Mouse (Mus musculus) hindbrain, embryonic 15.5 days (tissue): ENCODE data around the gene Meiob. TPM values are rescaled to one million over a fixed set of nuclear protein-coding genes. Genes with fewer than 3 reads are reported as not detected.

Source experiments
- ATAC-seq: fragments of 200-750 bp; cut with Nextera tagmentation; 2 replicates; pipeline ENCODE4 v1.8.0; 2017; ENCODE audit warnings: low read depth, moderate number of reproducible peaks, moderate TSS enrichment; ENCODE audit not compliant: low FRiP score
- H3K27ac ChIP-seq: fragments of 300-500 bp; sonication (generic); replicated peaks from 2 replicates; pipeline ENCODE4 v1.5.1; 2015; ENCODE audit warnings: mild to moderate bottlenecking, inconsistent platforms
- H3K27me3 ChIP-seq: fragments of 300-500 bp; sonication (generic); 2 replicates; pipeline ENCODE4 v1.6.1; 2015; ENCODE audit warnings: control low read depth, inconsistent platforms
- H3K36me3 ChIP-seq: fragments of 300-500 bp; sonication (generic); 2 replicates; pipeline ENCODE4 v1.6.1; 2015; ENCODE audit warnings: control low read depth, inconsistent platforms
- H3K4me1 ChIP-seq: fragments of 300-500 bp; sonication (generic); replicated peaks from 2 replicates; pipeline ENCODE4 v1.6.1; 2015; ENCODE audit warnings: control low read depth, inconsistent platforms
- H3K4me2 ChIP-seq: fragments of 300-500 bp; sonication (generic); 2 replicates; pipeline ENCODE4 v1.6.1; 2015; ENCODE audit warnings: moderate library complexity, mild to moderate bottlenecking, inconsistent platforms
- H3K4me3 ChIP-seq: fragments of 300-500 bp; sonication (generic); 2 replicates; pipeline ENCODE4 v1.5.1; 2015; ENCODE audit warnings: mild to moderate bottlenecking, inconsistent platforms
- H3K9ac ChIP-seq: fragments of 300-500 bp; sonication (generic); 2 replicates; pipeline ENCODE4 v1.6.1; 2015; ENCODE audit warnings: inconsistent platforms
- H3K9me3 ChIP-seq: fragments of 300-500 bp; sonication (generic); 2 replicates; pipeline ENCODE4 v1.6.1; 2016; ENCODE audit warnings: control low read depth, inconsistent platforms
- WGBS: fragments of 180-500 bp; shearing (Covaris S2); methylation state at CpG from one replicate; pipeline ENCODE4 v1.1.7; 2015; 5-methylcytosine and 5-hydroxymethylcytosine counted together
- polyA plus RNA-seq: library from polyadenylated mRNA; unstranded; fragments of >200 nt; fragmentation: Nextera tagmentation; extraction: Ambion mirVana; gene quantifications from 2 replicates; pipeline ENCODE4 v1.2.1, GENCODE M21; 2015

Gene Meiob
- polyA plus RNA-seq, 1 experiment from 2014 or later = not detected

DNA sequence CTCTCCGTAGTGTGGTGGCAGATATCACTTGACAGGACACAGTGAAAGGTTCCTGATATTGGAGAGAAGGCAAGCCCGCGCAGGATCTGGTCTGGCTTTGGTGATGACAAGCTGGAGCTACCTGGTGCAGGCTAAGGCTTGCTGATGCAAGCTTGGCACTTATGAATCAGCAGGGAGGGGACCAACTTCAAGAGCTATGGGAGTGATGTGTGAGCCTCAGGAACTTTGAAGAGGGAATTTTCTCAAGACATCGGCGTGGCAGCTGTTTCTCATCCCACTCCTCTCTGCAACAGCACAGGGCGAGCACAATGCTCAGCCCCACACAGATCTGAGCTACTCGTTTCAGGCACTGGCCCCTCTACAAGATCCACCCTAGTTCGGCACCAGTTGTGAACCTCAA is 35.8 kb downstream of the Meiob start, which contains the start of gene Hagh:
TSS of gene Hagh (plus strand) at position 302 of the 400 bp plus-strand sequence.
- peaks cover 15% of the 10 kb centered on the region for H3K27me3 ChIP-seq
- H3K9me3 ChIP-seq = no peaks in the 10 kb centered on the region
- ATAC-seq = no peak
- no peak within 1 kb of the TSS for H3K9ac ChIP-seq
- H3K4me2 ChIP-seq = no peak within 1 kb of the TSS
- H3K4me3 ChIP-seq = no peak within 1 kb of the TSS
- H3K36me3 ChIP-seq = no peaks in the 10 kb centered on the region
- no peaks in the 10 kb centered on the region for H3K4me1 ChIP-seq
- no peak within 1 kb of the TSS for H3K27ac ChIP-seq
- 77% methylated on average over 8 of the region's 8 CpGs for WGBS

DNA sequence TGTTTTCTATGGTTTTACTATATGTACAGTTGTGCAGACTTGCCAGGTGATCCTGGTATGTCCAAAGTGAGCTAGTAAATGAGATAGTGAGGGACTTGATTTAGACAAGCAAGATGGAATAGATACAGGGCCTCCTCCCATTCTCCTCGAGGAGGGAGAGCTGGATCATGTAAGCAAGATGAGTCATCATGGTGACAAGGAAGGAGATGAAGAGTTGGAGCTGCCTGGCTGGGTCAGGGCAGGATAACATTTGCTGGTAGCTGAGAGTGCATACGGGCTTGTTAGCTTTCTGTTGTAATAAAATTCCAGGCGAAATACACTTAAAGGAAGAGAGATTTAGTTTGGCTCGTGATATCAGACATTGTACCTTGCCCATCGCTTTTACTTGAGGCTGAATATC is 36.3 kb downstream of the Meiob start:
- no peaks in the 10 kb centered on the region for H3K9me3 ChIP-seq
- 67% methylated on average over 5 of the region's 5 CpGs for WGBS
- H3K9ac ChIP-seq = no peak overlapping the region
- H3K27ac ChIP-seq = no peak overlapping the region
- no peak for ATAC-seq
- H3K4me3 ChIP-seq = no peak overlapping the region
- H3K4me1 ChIP-seq = no peaks in the 10 kb centered on the region
- no peak overlapping the region for H3K4me2 ChIP-seq
- H3K27me3 ChIP-seq = peaks cover 14% of the 10 kb centered on the region
- no peaks in the 10 kb centered on the region for H3K36me3 ChIP-seq

DNA sequence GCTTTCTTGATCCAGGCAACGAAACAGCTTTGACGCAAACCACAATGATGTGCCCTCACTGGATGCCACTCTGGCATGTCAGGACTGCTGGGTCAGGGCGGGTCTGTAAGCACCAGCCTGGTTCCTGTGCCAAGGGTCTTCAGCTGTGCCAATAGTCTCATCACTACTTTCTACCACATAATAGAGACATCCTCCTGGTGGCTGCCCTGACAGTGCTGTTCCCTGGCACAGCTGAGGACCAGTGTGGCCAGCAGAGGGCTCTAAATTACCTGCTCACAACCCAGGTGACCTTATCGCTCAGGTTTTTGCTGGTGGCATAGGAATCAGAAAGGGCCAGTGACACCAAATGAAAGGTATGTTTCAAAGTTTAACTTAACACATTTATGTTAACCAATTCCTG is 37.0 kb downstream of the Meiob start:
- peaks cover 11% of the 10 kb centered on the region for H3K27me3 ChIP-seq

DNA sequence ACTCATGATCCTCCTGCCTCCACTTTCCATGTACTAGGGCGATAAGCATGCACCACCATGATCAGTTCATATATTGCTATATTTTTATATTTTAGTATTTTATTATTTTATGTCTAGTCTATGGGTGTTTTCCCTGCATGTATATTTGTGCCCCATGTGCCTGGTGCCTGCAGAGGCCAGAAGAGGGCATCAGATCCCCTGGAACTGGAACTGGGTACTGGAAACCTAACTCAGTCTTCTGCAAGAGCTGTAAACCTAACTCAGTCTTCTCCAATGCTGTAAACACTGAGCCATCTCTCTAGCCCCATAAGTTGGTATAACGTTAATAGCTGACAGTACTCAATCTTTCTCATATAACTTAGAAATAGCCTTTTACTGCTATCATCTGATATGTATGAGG is 38.5 kb downstream of the Meiob start:
- no peak overlapping the region for H3K4me3 ChIP-seq
- H3K36me3 ChIP-seq = no peaks in the 10 kb centered on the region
- H3K9me3 ChIP-seq = no peaks in the 10 kb centered on the region
- H3K4me1 ChIP-seq = no peaks in the 10 kb centered on the region
- peaks cover 11% of the 10 kb centered on the region for H3K27me3 ChIP-seq
- no peak overlapping the region for H3K27ac ChIP-seq
- no peak for ATAC-seq
- H3K4me2 ChIP-seq = no peak overlapping the region
- H3K9ac ChIP-seq = no peak overlapping the region
- WGBS = 65% methylated on average over 2 of the region's 2 CpGs

More for the DNA sequence above, 37.0 kb downstream of the Meiob start:
- no peaks in the 10 kb centered on the region for H3K4me1 ChIP-seq
- H3K27ac ChIP-seq = no peak overlapping the region
- ATAC-seq = no peak
- no peak overlapping the region for H3K9ac ChIP-seq
- no peak overlapping the region for H3K4me2 ChIP-seq
- H3K36me3 ChIP-seq = no peaks in the 10 kb centered on the region
- H3K9me3 ChIP-seq = no peaks in the 10 kb centered on the region
- 58% methylated on average over 4 of the region's 4 CpGs for whole genome bisulfite sequencing
- H3K4me3 ChIP-seq = no peak overlapping the region

GRCm38 (mm10) chr17:24844525-24844924 is 40.4 kb downstream of the Meiob start:
- 59% methylated on average over 9 of the region's 9 CpGs for WGBS
- no peak for ATAC-seq
- Histone ChIP-seq H3K9me3 (no peaks in the 10 kb centered on the region), H3K36me3 (no peaks in the 10 kb centered on the region), H3K4me2 (no peak overlapping the region), H3K4me3 (no peak overlapping the region), H3K9ac (no peak overlapping the region), H3K27ac (no peak overlapping the region), H3K4me1 (peaks cover 13% of the 10 kb centered on the region), H3K27me3 (peaks cover 11% of the 10 kb centered on the region)

GRCm38 (mm10) chr17:24847386-24847785 is 43.3 kb downstream of the Meiob start:
- Histone ChIP-seq H3K27me3 (peaks cover 6% of the 10 kb centered on the region; the same call in 1 of the 2 replicates), H3K36me3 (no peaks in the 10 kb centered on the region), H3K9ac (no peak overlapping the region), H3K4me2 (no peak overlapping the region), H3K9me3 (no peaks in the 10 kb centered on the region), H3K4me1 (peaks cover 25% of the 10 kb centered on the region), H3K4me3 (no peak overlapping the region), H3K27ac (no peak overlapping the region)
- WGBS = 90% methylated on average over 1 of the region's 1 CpGs
- no peak for ATAC-seq

DNA sequence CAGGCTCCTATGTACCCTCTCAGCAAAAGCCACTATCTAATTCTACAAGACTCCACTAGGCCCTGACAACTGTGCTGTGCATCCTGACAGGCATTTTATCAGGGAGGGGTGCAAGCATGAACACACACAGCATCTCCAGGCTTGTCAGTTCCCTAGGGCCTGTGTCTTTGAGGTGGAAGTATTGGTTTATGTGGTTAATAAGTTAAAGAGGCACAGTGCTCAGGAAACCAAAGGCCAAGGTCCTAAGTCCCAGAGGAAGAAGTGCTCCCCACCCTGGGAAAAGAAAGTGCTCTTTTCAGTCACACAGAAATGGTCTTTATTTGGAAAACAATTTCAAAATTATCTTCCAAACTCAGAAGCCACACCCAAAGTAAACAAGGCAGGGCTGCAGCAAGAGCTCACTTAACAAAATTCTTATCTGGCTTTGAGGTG is 44.5 kb downstream of the Meiob start:
- Histone ChIP-seq H3K4me1 (peaks cover 25% of the 10 kb centered on the region), H3K9ac (0 out of 2 replicates have a peak overlapping the region, but pooled peaks have one; percentile 16), H3K36me3 (peaks cover 6% of the 10 kb centered on the region), H3K27ac (no peak overlapping the region), H3K9me3 (no peaks in the 10 kb centered on the region), H3K27me3 (peaks cover 6% of the 10 kb centered on the region; the same call in 1 of the 2 replicates), H3K4me2 (peak overlapping the region; percentile 93), H3K4me3 (peak overlapping the region; percentile 94)
- ATAC-seq = no peak

- ATAC-seq = no peak; the same call in 1 of the 2 replicates
- peaks cover 25% of the 10 kb centered on the region for H3K4me1 ChIP-seq
- H3K4me3 ChIP-seq = peak overlapping the region; percentile 94
- H3K27ac ChIP-seq = peak overlapping the region; percentile 98
- peaks cover 3% of the 10 kb centered on the region; the same call in 1 of the 2 replicates for H3K27me3 ChIP-seq
- H3K9ac ChIP-seq = peak overlapping the region; percentile 82
- H3K4me2 ChIP-seq = peak overlapping the region; percentile 93
- H3K9me3 ChIP-seq = no peaks in the 10 kb centered on the region
- H3K36me3 ChIP-seq = peaks cover 15% of the 10 kb centered on the region
- under 1% methylated on average over 21 of the region's 21 CpGs for WGBS
These were observed 45.6 kb downstream of the Meiob start for GRCm38 (mm10) chr17:24849733-24850064.

- H3K27me3 ChIP-seq = peaks cover 3% of the 10 kb centered on the region; the same call in 1 of the 2 replicates
- H3K9me3 ChIP-seq = no peaks in the 10 kb centered on the region
- under 1% methylated on average over 58 of the region's 58 CpGs for WGBS
- peak within 1 kb of the TSS; percentile 94 for H3K4me3 ChIP-seq
- H3K36me3 ChIP-seq = peaks cover 15% of the 10 kb centered on the region
- peak; percentile 100 for ATAC-seq
- H3K9ac ChIP-seq = peak within 1 kb of the TSS; percentile 82
- H3K27ac ChIP-seq = peak within 1 kb of the TSS; percentile 98
- H3K4me2 ChIP-seq = peak within 1 kb of the TSS; percentile 93
- peaks cover 25% of the 10 kb centered on the region for H3K4me1 ChIP-seq
These were observed 46.1 kb downstream of the Meiob start, which contains the start of gene Fahd1 for GRCm38 (mm10) chr17:24850065-24850772. Gene Fahd1 (minus strand): TSS chr17:24850364.

- peak overlapping the region; percentile 93 for H3K4me2 ChIP-seq
- ATAC-seq = no peak
- H3K36me3 ChIP-seq = peaks cover 15% of the 10 kb centered on the region
- H3K27ac ChIP-seq = peak overlapping the region; percentile 98
- H3K4me1 ChIP-seq = peaks cover 25% of the 10 kb centered on the region
- 1% methylated on average over 20 of the region's 20 CpGs for WGBS
- H3K27me3 ChIP-seq = peaks cover 3% of the 10 kb centered on the region; the same call in 1 of the 2 replicates
- peak overlapping the region; percentile 94 for H3K4me3 ChIP-seq
- H3K9me3 ChIP-seq = no peaks in the 10 kb centered on the region
- peak overlapping the region; percentile 67 for H3K9ac ChIP-seq
These were observed 46.7 kb downstream of the Meiob start for GRCm38 (mm10) chr17:24850773-24851127.

- H3K27me3 ChIP-seq = peaks cover 3% of the 10 kb centered on the region; the same call in 1 of the 2 replicates
- WGBS = 82% methylated on average over 10 of the region's 10 CpGs
These were observed 47.5 kb downstream of the Meiob start for GRCm38 (mm10) chr17:24851381-24852125.

GRCm38 (mm10) chr17:24855838-24856464 is 51.9 kb downstream of the Meiob start:
- Histone ChIP-seq H3K27me3 (peaks cover 3% of the 10 kb centered on the region; the same call in 1 of the 2 replicates), H3K9me3 (no peaks in the 10 kb centered on the region), H3K4me3 (no peak overlapping the region), H3K36me3 (peaks cover 20% of the 10 kb centered on the region), H3K9ac (no peak overlapping the region), H3K4me2 (no peak overlapping the region), H3K4me1 (peaks cover 10% of the 10 kb centered on the region), H3K27ac (no peak overlapping the region)
- WGBS = 91% methylated on average over 3 of the region's 3 CpGs
- ATAC-seq = no peak

More at GRCm38 (mm10) chr17:24851381-24852125, 47.5 kb downstream of the Meiob start:
- H3K4me2 ChIP-seq = peak overlapping the region; percentile 93
- no peak overlapping the region for H3K27ac ChIP-seq
- no peaks in the 10 kb centered on the region for H3K9me3 ChIP-seq
- peak overlapping the region; percentile 67 for H3K9ac ChIP-seq
- H3K4me3 ChIP-seq = peak overlapping the region; percentile 94
- no peak for ATAC-seq
- peaks cover 20% of the 10 kb centered on the region for H3K36me3 ChIP-seq
- H3K4me1 ChIP-seq = peaks cover 25% of the 10 kb centered on the region
